Comparison of ENCODE assay signal across 30 mouse cellular contexts in the genomic region with DNA sequence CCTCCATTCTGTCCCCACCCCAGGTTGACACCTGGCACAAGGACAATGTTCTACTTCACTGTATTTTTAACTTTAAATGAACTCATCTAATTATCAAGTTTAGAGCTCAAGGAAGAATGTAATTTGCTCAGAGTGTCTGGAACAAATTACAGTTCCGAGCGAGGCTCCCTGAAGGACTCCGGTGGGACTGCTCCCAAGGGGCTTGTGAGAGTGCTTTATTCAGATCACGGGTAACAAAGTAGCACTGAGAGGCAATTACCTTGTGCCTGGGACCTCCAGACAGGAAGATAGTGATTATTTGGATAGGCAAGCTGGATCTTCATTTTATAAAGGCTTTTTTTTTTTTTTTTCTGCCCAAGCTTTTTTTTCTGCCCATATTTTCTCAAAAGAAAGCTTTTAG. TPM values are rescaled to one million over a fixed set of nuclear protein-coding genes. Genes with fewer than 3 reads are reported as not detected.
DNase-seq lines count a peak whose midpoint lies in the region; ATAC-seq and TF ChIP-seq lines count a peak whose summit lies in the region.
"Had no signal": no experiment of that assay in that cellular context is flagged by ENCODE, and none has a peak within 500 bp of the region (broad histone marks: within the 10 kb centered on the region; RNA-seq: fewer than 3 reads in every experiment).

No protein-coding gene starts in this region.

- no peaks in the 10 kb centered on the region for H3K4me1 ChIP-seq in embryonic facial prominence, embryonic 14.5 days (ENCODE audit: control insufficient read depth, insufficient read depth, low read length)
- H3K4me1 ChIP-seq in embryonic facial prominence, embryonic 10.5 days: no peaks in the 10 kb centered on the region
- no peaks in the 10 kb centered on the region for H3K4me1 ChIP-seq in limb, embryonic 11.5 days (ENCODE audit: control insufficient read depth, insufficient read depth, low read length)
- H3K4me1 ChIP-seq in limb, embryonic 10.5 days: peaks cover 4% of the 10 kb centered on the region; the same call in 1 of the 2 replicates
- no peaks in the 10 kb centered on the region for H3K4me1 ChIP-seq in neural tube, embryonic 14.5 days (ENCODE audit: control insufficient read depth, insufficient read depth, low read length)
- no peaks in the 10 kb centered on the region for H3K4me1 ChIP-seq in neural tube, embryonic 15.5 days
- H3K4me1 ChIP-seq: forebrain, embryonic 10.5 days; heart, embryonic 12.5 days; heart, embryonic 15.5 days had no signal

- WGBS in embryonic facial prominence, embryonic 14.5 days: 17% methylated on average over 4 of the region's 4 CpGs
- 39% methylated on average over 4 of the region's 4 CpGs for WGBS in embryonic facial prominence, embryonic 10.5 days
- WGBS in limb, embryonic 11.5 days: 14% methylated on average over 4 of the region's 4 CpGs
- 25% methylated on average over 4 of the region's 4 CpGs for WGBS in limb, embryonic 10.5 days
- 44% methylated on average over 4 of the region's 4 CpGs for WGBS in neural tube, embryonic 14.5 days
- 38% methylated on average over 4 of the region's 4 CpGs for WGBS in neural tube, embryonic 15.5 days

- no peak for TF ChIP-seq POLR2A in brain, embryonic 14.5 days (IDR thresholded peaks at IDR 0.05; ENCODE audit: borderline replicate concordance, extremely low read depth, insufficient read depth, insufficient read length, poor library complexity, severe bottlenecking)

- DNase-seq in embryonic facial prominence, embryonic 14.5 days (ENCODE audit: low spot score): peak; percentile 41
- DNase-seq in embryonic facial prominence, embryonic 10.5 days (ENCODE audit: low spot score): no peak
- peak; percentile 23 for DNase-seq in limb, embryonic 11.5 days (ENCODE audit: low spot score)
- no peak for DNase-seq in limb, embryonic 10.5 days (ENCODE audit: low spot score)
- DNase-seq in brain, embryonic 14.5 days (ENCODE audit: low read depth): peak; percentile 26
- no peak for DNase-seq in ovary, postnatal 10 days (ENCODE audit: low spot score)
- DNase-seq: adrenal gland, postnatal 10 days; adrenal gland, postnatal 36 days; B cell, adult 2 months; cerebellum, adult 18-20 months; cerebellum, adult 9-11 months; cerebellum, postnatal 25 days; gastrocnemius, postnatal 10 days; gastrocnemius, postnatal 36 days; heart, postnatal 10 days; heart, postnatal 36 days had no signal

- TF ChIP-seq CTCF in brain, embryonic 14.5 days (IDR thresholded peaks at IDR 0.05; ENCODE audit: borderline replicate concordance, extremely low read depth, insufficient read depth, insufficient read length): no peak

- no peak overlapping the region for H3K27ac ChIP-seq in embryonic facial prominence, embryonic 14.5 days (replicated peaks; ENCODE audit: low read depth, low read length)
- no peak overlapping the region for H3K27ac ChIP-seq in embryonic facial prominence, embryonic 10.5 days (replicated peaks)
- H3K27ac ChIP-seq in limb, embryonic 11.5 days (replicated peaks; ENCODE audit: low read depth, low read length): no peak overlapping the region
- no peak overlapping the region for H3K27ac ChIP-seq in limb, embryonic 10.5 days
- H3K27ac ChIP-seq in neural tube, embryonic 14.5 days (ENCODE audit: low read depth, low read length): no peak overlapping the region
- no peak overlapping the region for H3K27ac ChIP-seq in neural tube, embryonic 15.5 days (replicated peaks)
- H3K27ac ChIP-seq: embryonic facial prominence, embryonic 13.5 days; forebrain, embryonic 10.5 days; forebrain, embryonic 13.5 days; heart, embryonic 15.5 days; hindbrain, embryonic 14.5 days had no signal

- no peaks in the 10 kb centered on the region for H3K27me3 ChIP-seq in embryonic facial prominence, embryonic 14.5 days (replicated peaks; ENCODE audit: control insufficient read depth, insufficient read depth, low read length)
- no peaks in the 10 kb centered on the region for H3K27me3 ChIP-seq in embryonic facial prominence, embryonic 10.5 days (replicated peaks; ENCODE audit: low read depth, poor library complexity, severe bottlenecking)
- no peaks in the 10 kb centered on the region for H3K27me3 ChIP-seq in limb, embryonic 11.5 days (ENCODE audit: control insufficient read depth, insufficient read depth, low read length)
- no peaks in the 10 kb centered on the region for H3K27me3 ChIP-seq in limb, embryonic 10.5 days (ENCODE audit: low read depth, poor library complexity, severe bottlenecking)
- H3K27me3 ChIP-seq in neural tube, embryonic 14.5 days (ENCODE audit: control insufficient read depth, insufficient read depth, low read length): no peaks in the 10 kb centered on the region
- H3K27me3 ChIP-seq in neural tube, embryonic 15.5 days (replicated peaks): no peaks in the 10 kb centered on the region
- H3K27me3 ChIP-seq: CH12.LX; embryonic facial prominence, embryonic 13.5 days; forebrain, embryonic 13.5 days; heart, embryonic 12.5 days; heart, embryonic 15.5 days had no signal

- H3K4me2 ChIP-seq in embryonic facial prominence, embryonic 14.5 days (ENCODE audit: low read depth, low read length): no peak overlapping the region
- H3K4me2 ChIP-seq in limb, embryonic 11.5 days (ENCODE audit: low read depth, severe bottlenecking): no peak overlapping the region
- H3K4me2 ChIP-seq in neural tube, embryonic 14.5 days (ENCODE audit: low read depth, low read length): no peak overlapping the region
- H3K4me2 ChIP-seq in neural tube, embryonic 15.5 days: no peak overlapping the region
- H3K4me2 ChIP-seq: embryonic facial prominence, embryonic 13.5 days; forebrain, embryonic 13.5 days; heart, embryonic 12.5 days; heart, embryonic 15.5 days; hindbrain, embryonic 14.5 days had no signal

- H3K36me3 ChIP-seq in embryonic facial prominence, embryonic 14.5 days (ENCODE audit: control insufficient read depth, insufficient read depth, low read length): no peaks in the 10 kb centered on the region
- H3K36me3 ChIP-seq in embryonic facial prominence, embryonic 10.5 days (replicated peaks): no peaks in the 10 kb centered on the region
- no peaks in the 10 kb centered on the region for H3K36me3 ChIP-seq in limb, embryonic 11.5 days (ENCODE audit: control insufficient read depth, insufficient read depth, low read length)
- H3K36me3 ChIP-seq in limb, embryonic 10.5 days: no peaks in the 10 kb centered on the region
- no peaks in the 10 kb centered on the region for H3K36me3 ChIP-seq in neural tube, embryonic 14.5 days (ENCODE audit: control insufficient read depth, insufficient read depth, low read length)
- H3K36me3 ChIP-seq in neural tube, embryonic 15.5 days: no peaks in the 10 kb centered on the region
- H3K36me3 ChIP-seq: embryonic facial prominence, embryonic 13.5 days; forebrain, embryonic 10.5 days; G1E; heart, embryonic 12.5 days; heart, embryonic 15.5 days had no signal

- no peak overlapping the region for H3K9ac ChIP-seq in embryonic facial prominence, embryonic 14.5 days (ENCODE audit: low read depth, low read length)
- H3K9ac ChIP-seq in limb, embryonic 11.5 days (ENCODE audit: low read length): no peak overlapping the region
- H3K9ac ChIP-seq in neural tube, embryonic 14.5 days (replicated peaks; ENCODE audit: low read depth, low read length): no peak overlapping the region
- no peak overlapping the region for H3K9ac ChIP-seq in neural tube, embryonic 15.5 days (replicated peaks)
- H3K9ac ChIP-seq: embryonic facial prominence, embryonic 13.5 days; forebrain, embryonic 13.5 days; heart, embryonic 12.5 days; heart, embryonic 15.5 days; hindbrain, embryonic 14.5 days had no signal

- no peak for ATAC-seq in embryonic facial prominence, embryonic 14.5 days (ENCODE audit: low read depth)
- no peak for ATAC-seq in limb, embryonic 11.5 days (ENCODE audit: insufficient number of reproducible peaks, low FRiP score, low TSS enrichment, low read depth)
- ATAC-seq in neural tube, embryonic 14.5 days (ENCODE audit: low read depth): peak; percentile 56; the same call in 1 of the 2 replicates
- ATAC-seq in neural tube, embryonic 15.5 days (ENCODE audit: low FRiP score): no peak
- ATAC-seq: forebrain, embryonic 13.5 days; forebrain, embryonic 16.5 days; Patski had no signal

- H3K4me3 ChIP-seq in embryonic facial prominence, embryonic 14.5 days (ENCODE audit: low read depth, low read length): no peak overlapping the region
- no peak overlapping the region for H3K4me3 ChIP-seq in embryonic facial prominence, embryonic 10.5 days
- H3K4me3 ChIP-seq in limb, embryonic 11.5 days (ENCODE audit: low read depth, low read length): no peak overlapping the region
- H3K4me3 ChIP-seq in limb, embryonic 10.5 days: no peak overlapping the region
- H3K4me3 ChIP-seq in neural tube, embryonic 14.5 days (ENCODE audit: low read depth, low read length): no peak overlapping the region
- no peak overlapping the region for H3K4me3 ChIP-seq in neural tube, embryonic 15.5 days (replicated peaks)
- H3K4me3 ChIP-seq: embryonic facial prominence, embryonic 13.5 days; forebrain, embryonic 10.5 days; forebrain, embryonic 13.5 days; heart, embryonic 12.5 days; heart, embryonic 15.5 days had no signal

- H3K9me3 ChIP-seq in embryonic facial prominence, embryonic 14.5 days (ENCODE audit: control insufficient read depth, low read length): no peaks in the 10 kb centered on the region
- H3K9me3 ChIP-seq in embryonic facial prominence, embryonic 10.5 days: no peaks in the 10 kb centered on the region
- no peaks in the 10 kb centered on the region for H3K9me3 ChIP-seq in limb, embryonic 11.5 days (ENCODE audit: control insufficient read depth, low read length)
- H3K9me3 ChIP-seq in limb, embryonic 10.5 days (replicated peaks): no peaks in the 10 kb centered on the region
- H3K9me3 ChIP-seq in neural tube, embryonic 14.5 days (ENCODE audit: control insufficient read depth, low read length): no peaks in the 10 kb centered on the region
- H3K9me3 ChIP-seq in neural tube, embryonic 15.5 days (replicated peaks): no peaks in the 10 kb centered on the region
- H3K9me3 ChIP-seq: embryonic facial prominence, embryonic 13.5 days; forebrain, embryonic 10.5 days; forebrain, embryonic 13.5 days; G1E; heart, embryonic 12.5 days; heart, embryonic 15.5 days had no signal

RNA-seq across cellular contexts. Expression of a gene that starts 2.8 kb away (rescaled TPM):
- not detected in 2 replicates for polyA plus RNA-seq in embryonic facial prominence, embryonic 14.5 days (2014; fragmentation: Nextera tagmentation; extraction: Ambion mirVana)
- polyA plus RNA-seq in embryonic facial prominence, embryonic 10.5 days (2016; fragmentation: Nextera tagmentation; extraction: Ambion mirVana): not detected in 2 replicates
- polyA plus RNA-seq in limb, embryonic 11.5 days (2014; fragmentation: Nextera tagmentation; extraction: Ambion mirVana): not detected in 2 replicates
- not detected in 2 replicates for polyA plus RNA-seq in limb, embryonic 10.5 days (2016; fragmentation: Nextera tagmentation; extraction: Ambion mirVana)
- polyA plus RNA-seq in neural tube, embryonic 14.5 days (2014; fragmentation: Nextera tagmentation; extraction: Ambion mirVana): not detected in 2 replicates
- polyA plus RNA-seq in neural tube, embryonic 15.5 days (2015; fragmentation: Nextera tagmentation; extraction: Ambion mirVana): not detected in 2 replicates
- not detected in 2 replicates for polyA plus RNA-seq in brain, embryonic 14.5 days (2012; rRNA removed)
- polyA plus RNA-seq: embryonic facial prominence, embryonic 13.5 days; forebrain, embryonic 10.5 days; forebrain, embryonic 13.5 days; forebrain, embryonic 16.5 days; G1E; heart, embryonic 12.5 days; heart, embryonic 15.5 days; hindbrain, embryonic 11.5 days; hindbrain, embryonic 14.5 days; intestine, embryonic 14.5 days; Patski had no signal

RNA-seq across cellular contexts. Expression of a gene that starts 15.9 kb away (rescaled TPM):
- polyA plus RNA-seq in embryonic facial prominence, embryonic 14.5 days (2014; fragmentation: Nextera tagmentation; extraction: Ambion mirVana): 108 and 116 TPM in 2 replicates
- polyA plus RNA-seq in embryonic facial prominence, embryonic 10.5 days (2016; fragmentation: Nextera tagmentation; extraction: Ambion mirVana): 97.1 and 100 TPM in 2 replicates
- polyA plus RNA-seq in limb, embryonic 11.5 days (2014; fragmentation: Nextera tagmentation; extraction: Ambion mirVana): 88.6 and 95.6 TPM in 2 replicates
- polyA plus RNA-seq in limb, embryonic 10.5 days (2016; fragmentation: Nextera tagmentation; extraction: Ambion mirVana): 89.9 and 92.1 TPM in 2 replicates
- 77.1 and 78.6 TPM in 2 replicates for polyA plus RNA-seq in neural tube, embryonic 14.5 days (2014; fragmentation: Nextera tagmentation; extraction: Ambion mirVana)
- polyA plus RNA-seq in neural tube, embryonic 15.5 days (2015; fragmentation: Nextera tagmentation; extraction: Ambion mirVana): 85.9 and 95.3 TPM in 2 replicates
- polyA plus RNA-seq in brain, embryonic 14.5 days (2012; rRNA removed): 44.5 and 45.6 TPM in 2 replicates

Comparison
In these comparisons a context has a peak if more than half of its experiments do, and no peak if none do; other contexts are left out.
1. DNase-seq: peak in embryonic facial prominence, embryonic 14.5 days (single experiment), limb, embryonic 11.5 days (single experiment) and brain, embryonic 14.5 days (single experiment); none in embryonic facial prominence, embryonic 10.5 days (single experiment), limb, embryonic 10.5 days (single experiment) and ovary, postnatal 10 days (single experiment).